Mouse (Mus musculus): ENCODE measurements at regions not wholly inside any gene's neighbourhood (a gene's known extent, or its start where the extent isn't known, plus 50 kb on each side); places are given as distances from the start of the nearest gene placed in this dataset.
A peak's percentile ranks its signal among the peaks of the same experiment; 100 is the strongest.

GRCm38 (mm10) chr2:75137983-75138745, 312.6 kb downstream of the Mtx2 start:
- H3K27ac ChIP-seq (ENCODE audit: low read length) = no peak overlapping the region
- no peaks in the 10 kb centered on the region for H3K36me3 ChIP-seq (ENCODE audit: control insufficient read depth, insufficient read depth)
- H3K4me2 ChIP-seq (ENCODE audit: low read length) = peak overlapping the region; percentile 76
- peaks cover 12% of the 10 kb centered on the region for H3K4me1 ChIP-seq (replicated peaks; ENCODE audit: control insufficient read depth, insufficient read depth, low read length)
- ATAC-seq = peak; percentile 54; the same call in 1 of the 2 replicates
- peak overlapping the region; percentile 44; the same call in 1 of the 2 replicates for H3K9ac ChIP-seq (replicated peaks; ENCODE audit: low read depth, low read length)
- peaks cover 50% of the 10 kb centered on the region for H3K27me3 ChIP-seq (replicated peaks; ENCODE audit: control insufficient read depth, insufficient read depth, low read length)
- 3% methylated on average over 29 of the region's 29 CpGs for WGBS
- H3K9me3 ChIP-seq (ENCODE audit: control insufficient read depth, low read length) = no peaks in the 10 kb centered on the region
- H3K4me3 ChIP-seq (replicated peaks; ENCODE audit: low read length) = peak overlapping the region; percentile 41

- Histone ChIP-seq H3K27me3 (replicated peaks; ENCODE audit: control insufficient read depth, insufficient read depth, low read length) (peaks cover 50% of the 10 kb centered on the region), H3K36me3 (ENCODE audit: control insufficient read depth, insufficient read depth) (no peaks in the 10 kb centered on the region), H3K9ac (replicated peaks; ENCODE audit: low read depth, low read length) (no peak overlapping the region), H3K4me2 (ENCODE audit: low read length) (no peak overlapping the region), H3K9me3 (ENCODE audit: control insufficient read depth, low read length) (no peaks in the 10 kb centered on the region), H3K27ac (ENCODE audit: low read length) (no peak overlapping the region), H3K4me3 (replicated peaks; ENCODE audit: low read length) (no peak overlapping the region), H3K4me1 (replicated peaks; ENCODE audit: control insufficient read depth, insufficient read depth, low read length) (peaks cover 12% of the 10 kb centered on the region)
- ATAC-seq = no peak
- WGBS = 25% methylated on average over 9 of the region's 9 CpGs
These were observed 313.1 kb downstream of the Mtx2 start for GRCm38 (mm10) chr2:75138746-75139060.

- H3K27me3 ChIP-seq (replicated peaks; ENCODE audit: control insufficient read depth, insufficient read depth, low read length) = peaks cover 47% of the 10 kb centered on the region
- no peak overlapping the region for H3K4me2 ChIP-seq (ENCODE audit: low read length)
- H3K9ac ChIP-seq (replicated peaks; ENCODE audit: low read depth, low read length) = no peak overlapping the region
- ATAC-seq = no peak
- H3K36me3 ChIP-seq (ENCODE audit: control insufficient read depth, insufficient read depth) = no peaks in the 10 kb centered on the region
- no peak overlapping the region for H3K4me3 ChIP-seq (replicated peaks; ENCODE audit: low read length)
- 43% methylated on average over 2 of the region's 2 CpGs for WGBS
- peaks cover 12% of the 10 kb centered on the region for H3K4me1 ChIP-seq (replicated peaks; ENCODE audit: control insufficient read depth, insufficient read depth, low read length)
- no peak overlapping the region for H3K27ac ChIP-seq (ENCODE audit: low read length)
- H3K9me3 ChIP-seq (ENCODE audit: control insufficient read depth, low read length) = no peaks in the 10 kb centered on the region
These were observed 313.9 kb downstream of the Mtx2 start for GRCm38 (mm10) chr2:75139544-75139943.

GRCm38 (mm10) chr2:75142675-75143074, 317.1 kb downstream of the Mtx2 start:
- Histone ChIP-seq H3K9ac (replicated peaks; ENCODE audit: low read depth, low read length) (no peak overlapping the region), H3K4me2 (ENCODE audit: low read length) (no peak overlapping the region), H3K27me3 (replicated peaks; ENCODE audit: control insufficient read depth, insufficient read depth, low read length) (peaks cover 29% of the 10 kb centered on the region), H3K27ac (ENCODE audit: low read length) (no peak overlapping the region), H3K4me1 (replicated peaks; ENCODE audit: control insufficient read depth, insufficient read depth, low read length) (peaks cover 5% of the 10 kb centered on the region), H3K36me3 (ENCODE audit: control insufficient read depth, insufficient read depth) (no peaks in the 10 kb centered on the region), H3K9me3 (ENCODE audit: control insufficient read depth, low read length) (no peaks in the 10 kb centered on the region), H3K4me3 (replicated peaks; ENCODE audit: low read length) (no peak overlapping the region)
- WGBS = 14% methylated on average over 2 of the region's 2 CpGs
- ATAC-seq = no peak

GRCm38 (mm10) chr2:75144861-75145260, 319.3 kb downstream of the Mtx2 start:
- WGBS = 84% methylated on average over 12 of the region's 12 CpGs
- no peak overlapping the region for H3K27ac ChIP-seq (ENCODE audit: low read length)
- no peaks in the 10 kb centered on the region; the same call in 1 of the 2 replicates for H3K4me1 ChIP-seq (replicated peaks; ENCODE audit: control insufficient read depth, insufficient read depth, low read length)
- H3K4me2 ChIP-seq (ENCODE audit: low read length) = no peak overlapping the region
- H3K4me3 ChIP-seq (replicated peaks; ENCODE audit: low read length) = no peak overlapping the region
- no peak for ATAC-seq
- H3K9ac ChIP-seq (replicated peaks; ENCODE audit: low read depth, low read length) = no peak overlapping the region
- H3K9me3 ChIP-seq (ENCODE audit: control insufficient read depth, low read length) = no peaks in the 10 kb centered on the region
- H3K27me3 ChIP-seq (replicated peaks; ENCODE audit: control insufficient read depth, insufficient read depth, low read length) = peaks cover 11% of the 10 kb centered on the region
- no peaks in the 10 kb centered on the region for H3K36me3 ChIP-seq (ENCODE audit: control insufficient read depth, insufficient read depth)

GRCm38 (mm10) chr2:75146256-75146655, 320.7 kb downstream of the Mtx2 start:
- H3K4me3 ChIP-seq (replicated peaks; ENCODE audit: low read length) = no peak overlapping the region
- H3K9me3 ChIP-seq (ENCODE audit: control insufficient read depth, low read length) = no peaks in the 10 kb centered on the region
- ATAC-seq = no peak
- H3K4me1 ChIP-seq (replicated peaks; ENCODE audit: control insufficient read depth, insufficient read depth, low read length) = no peaks in the 10 kb centered on the region; the same call in 1 of the 2 replicates
- H3K27ac ChIP-seq (ENCODE audit: low read length) = no peak overlapping the region
- WGBS = 39% methylated on average over 6 of the region's 6 CpGs
- H3K27me3 ChIP-seq (replicated peaks; ENCODE audit: control insufficient read depth, insufficient read depth, low read length) = 0 out of 2 replicates have a peak, but pooled peaks cover 2% of the 10 kb centered on the region
- no peak overlapping the region for H3K9ac ChIP-seq (replicated peaks; ENCODE audit: low read depth, low read length)
- H3K4me2 ChIP-seq (ENCODE audit: low read length) = no peak overlapping the region
- no peaks in the 10 kb centered on the region for H3K36me3 ChIP-seq (ENCODE audit: control insufficient read depth, insufficient read depth)

GRCm38 (mm10) chr2:75147399-75147798, 321.8 kb downstream of the Mtx2 start:
- H3K9me3 ChIP-seq (ENCODE audit: control insufficient read depth, low read length) = no peaks in the 10 kb centered on the region

GRCm38 (mm10) chr2:75147967-75148366, 322.4 kb downstream of the Mtx2 start:
- Histone ChIP-seq H3K36me3 (ENCODE audit: control insufficient read depth, insufficient read depth) (no peaks in the 10 kb centered on the region), H3K9ac (replicated peaks; ENCODE audit: low read depth, low read length) (no peak overlapping the region), H3K9me3 (ENCODE audit: control insufficient read depth, low read length) (no peaks in the 10 kb centered on the region), H3K4me1 (replicated peaks; ENCODE audit: control insufficient read depth, insufficient read depth, low read length) (peaks cover 2% of the 10 kb centered on the region; the same call in 1 of the 2 replicates), H3K4me3 (replicated peaks; ENCODE audit: low read length) (no peak overlapping the region), H3K27ac (ENCODE audit: low read length) (no peak overlapping the region), H3K27me3 (replicated peaks; ENCODE audit: control insufficient read depth, insufficient read depth, low read length) (no peaks in the 10 kb centered on the region), H3K4me2 (ENCODE audit: low read length) (no peak overlapping the region)
- no peak for ATAC-seq
- WGBS = 36% methylated on average over 8 of the region's 8 CpGs

More at GRCm38 (mm10) chr2:75147399-75147798, 321.8 kb downstream of the Mtx2 start:
- peaks cover 2% of the 10 kb centered on the region; the same call in 1 of the 2 replicates for H3K4me1 ChIP-seq (replicated peaks; ENCODE audit: control insufficient read depth, insufficient read depth, low read length)
- 69% methylated on average over 9 of the region's 9 CpGs for WGBS
- H3K4me2 ChIP-seq (ENCODE audit: low read length) = no peak overlapping the region
- no peak overlapping the region for H3K4me3 ChIP-seq (replicated peaks; ENCODE audit: low read length)
- no peaks in the 10 kb centered on the region for H3K36me3 ChIP-seq (ENCODE audit: control insufficient read depth, insufficient read depth)
- no peak for ATAC-seq
- no peak overlapping the region for H3K9ac ChIP-seq (replicated peaks; ENCODE audit: low read depth, low read length)
- H3K27ac ChIP-seq (ENCODE audit: low read length) = no peak overlapping the region
- H3K27me3 ChIP-seq (replicated peaks; ENCODE audit: control insufficient read depth, insufficient read depth, low read length) = no peaks in the 10 kb centered on the region

GRCm38 (mm10) chr2:75149036-75149435, 323.4 kb downstream of the Mtx2 start:
- Histone ChIP-seq H3K4me3 (replicated peaks; ENCODE audit: low read length) (no peak overlapping the region), H3K4me1 (replicated peaks; ENCODE audit: control insufficient read depth, insufficient read depth, low read length) (peaks cover 2% of the 10 kb centered on the region; the same call in 1 of the 2 replicates), H3K9ac (replicated peaks; ENCODE audit: low read depth, low read length) (no peak overlapping the region), H3K9me3 (ENCODE audit: control insufficient read depth, low read length) (no peaks in the 10 kb centered on the region), H3K36me3 (ENCODE audit: control insufficient read depth, insufficient read depth) (no peaks in the 10 kb centered on the region), H3K4me2 (ENCODE audit: low read length) (no peak overlapping the region), H3K27me3 (replicated peaks; ENCODE audit: control insufficient read depth, insufficient read depth, low read length) (no peaks in the 10 kb centered on the region), H3K27ac (ENCODE audit: low read length) (no peak overlapping the region)
- WGBS = 73% methylated on average over 5 of the region's 5 CpGs
- no peak for ATAC-seq
